In the genomic region with DNA sequence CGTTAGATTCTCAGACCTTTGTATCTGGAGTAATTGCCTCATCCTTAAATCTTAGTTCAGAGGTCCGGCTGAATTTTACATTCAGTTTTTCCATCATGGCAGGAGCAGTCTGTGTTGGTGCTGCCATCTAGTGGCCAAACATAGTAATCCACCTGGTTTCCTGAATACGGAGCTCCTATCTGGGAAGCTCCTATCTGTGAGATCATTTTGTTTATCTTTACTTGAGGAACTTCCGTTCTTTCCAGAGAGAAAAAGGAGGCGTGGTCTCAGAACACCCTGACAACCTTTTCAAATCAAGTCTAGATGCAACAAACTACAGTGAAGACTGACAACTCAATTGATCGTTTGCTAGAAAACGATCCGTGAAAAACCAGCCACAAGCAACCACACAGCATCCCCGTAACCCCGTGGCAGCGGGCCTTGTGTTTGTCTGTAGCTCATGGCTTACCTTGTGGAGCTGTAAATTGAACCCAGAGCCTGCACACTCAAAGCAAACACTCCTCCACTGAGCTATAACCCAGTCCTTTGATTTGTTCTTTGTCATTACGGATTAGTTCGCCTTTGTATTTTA, we compare ENCODE assay signal across 8 mouse cellular contexts. TPM values are rescaled to one million over a fixed set of nuclear protein-coding genes. Genes with fewer than 3 reads are reported as not detected.
DNase-seq lines count a peak whose midpoint lies in the region; ATAC-seq and TF ChIP-seq lines count a peak whose summit lies in the region.

No protein-coding gene starts in this region.

- H3K27me3 ChIP-seq in ES-Bruce4 (ENCODE audit: control insufficient read depth, insufficient read depth, low read length, poor library complexity, severe bottlenecking): no peaks in the 10 kb centered on the region
- H3K27me3 ChIP-seq in embryonic facial prominence, embryonic 11.5 days (ENCODE audit: control insufficient read depth, insufficient read depth, low read length): no peaks in the 10 kb centered on the region
- no peaks in the 10 kb centered on the region for H3K27me3 ChIP-seq in heart, postnatal 0 days (ENCODE audit: control insufficient read depth, insufficient read depth, low read length)
- H3K27me3 ChIP-seq in liver, postnatal 0 days (ENCODE audit: insufficient read depth, low read length): no peaks in the 10 kb centered on the region
- H3K27me3 ChIP-seq in neural tube, embryonic 15.5 days (replicated peaks): no peaks in the 10 kb centered on the region

- WGBS in embryonic facial prominence, embryonic 11.5 days: 47% methylated on average over 13 of the region's 13 CpGs
- 44% methylated on average over 13 of the region's 13 CpGs for whole genome bisulfite sequencing in heart, postnatal 0 days
- 41% methylated on average over 13 of the region's 13 CpGs for WGBS in large intestine, adult 2 months
- 53% methylated on average over 13 of the region's 13 CpGs for WGBS in liver, postnatal 0 days (ENCODE audit: insufficient replicate concordance)
- 49% methylated on average over 13 of the region's 13 CpGs for WGBS in neural tube, embryonic 15.5 days

- H3K4me1 ChIP-seq in ES-Bruce4 (ENCODE audit: control insufficient read depth, insufficient read depth, low read length): no peaks in the 10 kb centered on the region
- H3K4me1 ChIP-seq in embryonic facial prominence, embryonic 11.5 days (ENCODE audit: control insufficient read depth, insufficient read depth, low read length): no peaks in the 10 kb centered on the region
- H3K4me1 ChIP-seq in heart, postnatal 0 days (ENCODE audit: control insufficient read depth, insufficient read depth): peaks cover 3% of the 10 kb centered on the region; the same call in 1 of the 2 replicates
- H3K4me1 ChIP-seq in liver, postnatal 0 days (ENCODE audit: insufficient read depth): peaks cover 7% of the 10 kb centered on the region; the same call in 1 of the 2 replicates
- H3K4me1 ChIP-seq in neural tube, embryonic 15.5 days: no peaks in the 10 kb centered on the region; the same call in 1 of the 2 replicates

- no peak overlapping the region for H3K4me2 ChIP-seq in embryonic facial prominence, embryonic 11.5 days (ENCODE audit: low read depth, low read length)
- H3K4me2 ChIP-seq in heart, postnatal 0 days (ENCODE audit: low read depth, low read length): 0 out of 2 replicates have a peak overlapping the region, but pooled peaks have one; percentile 8
- no peak overlapping the region for H3K4me2 ChIP-seq in liver, postnatal 0 days (ENCODE audit: low read depth, low read length)
- no peak overlapping the region for H3K4me2 ChIP-seq in neural tube, embryonic 15.5 days

- H3K36me3 ChIP-seq in ES-Bruce4 (ENCODE audit: control insufficient read depth, insufficient read depth, low read length, poor library complexity, severe bottlenecking): no peaks in the 10 kb centered on the region; the same call in 1 of the 2 replicates
- H3K36me3 ChIP-seq in embryonic facial prominence, embryonic 11.5 days (replicated peaks; ENCODE audit: control insufficient read depth, insufficient read depth, low read depth, low read length): no peaks in the 10 kb centered on the region
- H3K36me3 ChIP-seq in heart, postnatal 0 days (replicated peaks; ENCODE audit: control insufficient read depth, insufficient read depth, low read length): no peaks in the 10 kb centered on the region
- 0 out of 2 replicates have a peak, but pooled peaks cover 3% of the 10 kb centered on the region for H3K36me3 ChIP-seq in liver, postnatal 0 days (replicated peaks; ENCODE audit: insufficient read depth, low read length)
- H3K36me3 ChIP-seq in neural tube, embryonic 15.5 days: no peaks in the 10 kb centered on the region

- H3K9ac ChIP-seq in ES-Bruce4 (ENCODE audit: low read depth, poor library complexity, severe bottlenecking): no peak overlapping the region
- no peak overlapping the region for H3K9ac ChIP-seq in embryonic facial prominence, embryonic 11.5 days (replicated peaks; ENCODE audit: low read length)
- H3K9ac ChIP-seq in heart, postnatal 0 days (replicated peaks; ENCODE audit: low read depth, low read length): no peak overlapping the region
- H3K9ac ChIP-seq in liver, postnatal 0 days (replicated peaks): no peak overlapping the region
- no peak overlapping the region for H3K9ac ChIP-seq in neural tube, embryonic 15.5 days (replicated peaks)

- peak; percentile 9 for TF ChIP-seq CTCF in ES-Bruce4 (IDR thresholded peaks at IDR 0.05; ENCODE audit: low read depth, low read length)
- peak; percentile 83 for TF ChIP-seq CTCF in heart, postnatal 0 days (IDR thresholded peaks at IDR 0.05; ENCODE audit: low read depth)
- peak; percentile 84 for TF ChIP-seq CTCF in liver, postnatal 0 days (IDR thresholded peaks at IDR 0.05; ENCODE audit: low read depth)

- H3K9me3 ChIP-seq in ES-Bruce4 (replicated peaks; ENCODE audit: control insufficient read depth, insufficient read depth, low read length, poor library complexity, severe bottlenecking): peaks cover 6% of the 10 kb centered on the region
- H3K9me3 ChIP-seq in embryonic facial prominence, embryonic 11.5 days (replicated peaks; ENCODE audit: control insufficient read depth, low read length): no peaks in the 10 kb centered on the region
- H3K9me3 ChIP-seq in heart, postnatal 0 days (replicated peaks; ENCODE audit: control insufficient read depth, low read length): peaks cover 7% of the 10 kb centered on the region; the same call in 1 of the 2 replicates
- H3K9me3 ChIP-seq in liver, postnatal 0 days (ENCODE audit: low read length): no peaks in the 10 kb centered on the region
- no peaks in the 10 kb centered on the region for H3K9me3 ChIP-seq in neural tube, embryonic 15.5 days (replicated peaks)

- H3K27ac ChIP-seq in ES-Bruce4 (ENCODE audit: insufficient read depth, low read length): no peak overlapping the region
- no peak overlapping the region for H3K27ac ChIP-seq in embryonic facial prominence, embryonic 11.5 days (replicated peaks; ENCODE audit: low read depth, low read length)
- no peak overlapping the region for H3K27ac ChIP-seq in heart, postnatal 0 days (ENCODE audit: low read depth)
- H3K27ac ChIP-seq in liver, postnatal 0 days (ENCODE audit: low read depth): peak overlapping the region; percentile 56; the same call in 1 of the 2 replicates
- H3K27ac ChIP-seq in neural tube, embryonic 15.5 days (replicated peaks): no peak overlapping the region

- no peak overlapping the region for H3K4me3 ChIP-seq in ES-Bruce4 (ENCODE audit: low read depth, low read length)
- H3K4me3 ChIP-seq in embryonic facial prominence, embryonic 11.5 days (ENCODE audit: low read depth, low read length): no peak overlapping the region
- H3K4me3 ChIP-seq in heart, postnatal 0 days (ENCODE audit: low read depth, low read length): no peak overlapping the region
- no peak overlapping the region for H3K4me3 ChIP-seq in liver, postnatal 0 days (ENCODE audit: low read depth, low read length)
- H3K4me3 ChIP-seq in neural tube, embryonic 15.5 days (replicated peaks): no peak overlapping the region

- TF ChIP-seq POLR2A in ES-Bruce4 (IDR thresholded peaks at IDR 0.05; ENCODE audit: insufficient read depth, low read length): no peak

- peak; percentile 82 for DNase-seq in adrenal gland, postnatal 14 days
- DNase-seq in embryonic facial prominence, embryonic 11.5 days (ENCODE audit: low spot score): peak; percentile 84
- DNase-seq in heart, postnatal 0 days (ENCODE audit: low spot score): peak; percentile 60
- peak; percentile 59 for DNase-seq in large intestine, adult 2 months (ENCODE audit: low read depth, low spot score)
- DNase-seq in liver, postnatal 0 days: peak; percentile 71
- DNase-seq in thymus, postnatal 25 days: peak; percentile 60

- TF ChIP-seq EP300 in ES-Bruce4 (IDR thresholded peaks at IDR 0.05; ENCODE audit: insufficient read depth, low read depth, low read length): no peak
- no peak for TF ChIP-seq EP300 in heart, postnatal 0 days (IDR thresholded peaks at IDR 0.05; ENCODE audit: low read depth)
- peak; percentile 69 for TF ChIP-seq EP300 in liver, postnatal 0 days (IDR thresholded peaks at IDR 0.05; ENCODE audit: low read depth)

- 0 out of 2 replicates have a peak, but pooled peaks have one; percentile 50 for ATAC-seq in embryonic facial prominence, embryonic 11.5 days (replicated peaks; ENCODE audit: insufficient number of reproducible peaks, low FRiP score, low TSS enrichment, low read depth)
- ATAC-seq in heart, postnatal 0 days (ENCODE audit: insufficient read depth, low read depth): no peak
- peak; percentile 16 for ATAC-seq in liver, postnatal 0 days
- ATAC-seq in neural tube, embryonic 15.5 days (ENCODE audit: low FRiP score): peak; percentile 61; the same call in 1 of the 2 replicates

RNA-seq across cellular contexts. Expression of a gene that starts 8.1 kb away (rescaled TPM):
- 7.9 and 14.4 TPM in 2 replicates for polyA plus RNA-seq in ES-Bruce4 (2011; ENCODE audit: insufficient read depth, insufficient read length, low read depth, missing spikeins)
- 32.6 and 41.8 TPM in 2 replicates for total RNA-seq in adrenal gland, postnatal 14 days (2021)
- polyA plus RNA-seq in embryonic facial prominence, embryonic 11.5 days (2014; fragmentation: Nextera tagmentation; extraction: Ambion mirVana): 18.5 and 22.5 TPM in 2 replicates
- 19.5 and 21.6 TPM in 2 replicates for total RNA-seq in heart, postnatal 0 days (2014; rRNA removed; ENCODE audit: low replicate concordance)
- 11.2 and 12.8 TPM in 2 replicates for polyA plus RNA-seq in heart, postnatal 0 days (2015; fragmentation: Nextera tagmentation; extraction: Ambion mirVana)
- 2.0 and 2.2 TPM in 2 replicates for polyA plus RNA-seq in large intestine, adult 2 months (2012; rRNA removed)
- 186 and 224 TPM in 2 replicates for polyA plus RNA-seq in liver, postnatal 0 days (2015; fragmentation: Nextera tagmentation; extraction: Ambion mirVana)
- polyA plus RNA-seq in neural tube, embryonic 15.5 days (2015; fragmentation: Nextera tagmentation; extraction: Ambion mirVana): 5.3 and 8.6 TPM in 2 replicates

RNA-seq across cellular contexts. Expression of a gene that starts 55.9 kb away (rescaled TPM):
- polyA plus RNA-seq in ES-Bruce4 (2011; ENCODE audit: insufficient read depth, insufficient read length, low read depth, missing spikeins): 47.1 and 48.8 TPM in 2 replicates
- 57.3 and 57.5 TPM in 2 replicates for total RNA-seq in adrenal gland, postnatal 14 days (2021)
- 102 and 104 TPM in 2 replicates for polyA plus RNA-seq in embryonic facial prominence, embryonic 11.5 days (2014; fragmentation: Nextera tagmentation; extraction: Ambion mirVana)
- total RNA-seq in heart, postnatal 0 days (2014; rRNA removed; ENCODE audit: low replicate concordance): 32.1 and 48.4 TPM in 2 replicates
- polyA plus RNA-seq in heart, postnatal 0 days (2015; fragmentation: Nextera tagmentation; extraction: Ambion mirVana): 58.2 and 63.7 TPM in 2 replicates
- 32.7 and 43.3 TPM in 2 replicates for polyA plus RNA-seq in large intestine, adult 2 months (2012; rRNA removed)
- 74.6 and 75.4 TPM in 2 replicates for polyA plus RNA-seq in liver, postnatal 0 days (2015; fragmentation: Nextera tagmentation; extraction: Ambion mirVana)
- 68.9 and 69.7 TPM in 2 replicates for polyA plus RNA-seq in neural tube, embryonic 15.5 days (2015; fragmentation: Nextera tagmentation; extraction: Ambion mirVana)

Comparison
In these comparisons a context has a peak if more than half of its experiments do, and no peak if none do; other contexts are left out.
1. CTCF ChIP-seq: peak in every context shown above with its lines; median percentile 84 in liver, postnatal 0 days; 83 in heart, postnatal 0 days; 9 in ES-Bruce4.